Mouse (Mus musculus) midbrain, postnatal 0 days (tissue): ENCODE data around the gene Slc47a1. TPM values are rescaled to one million over a fixed set of nuclear protein-coding genes. Genes with fewer than 3 reads are reported as not detected.

Experiments
- ATAC-seq: fragments of 200-750 bp; cut with Nextera tagmentation; 2 replicates; pipeline ENCODE4 v1.8.0; 2017; ENCODE audit warnings: moderate number of reproducible peaks, mild to moderate bottlenecking, moderate TSS enrichment, moderate library complexity; ENCODE audit not compliant: low FRiP score
- DNase-seq: peaks from one replicate; pipeline ENCODE4 v3.0.0-alpha.2; 2015; ENCODE audit warnings: low spot score
- H3K27ac ChIP-seq: fragments of 300-500 bp; sonication (generic); 2 replicates; pipeline ENCODE4 v1.5.1; 2014; ENCODE audit warnings: low read depth, mild to moderate bottlenecking, low read length, mixed read lengths
- H3K27me3 ChIP-seq: fragments of 300-500 bp; sonication (generic); 2 replicates; pipeline ENCODE4 v1.6.1; 2014; ENCODE audit warnings: low read length, control low read depth, mixed read lengths; ENCODE audit not compliant: insufficient read depth
- H3K36me3 ChIP-seq: fragments of 300-500 bp; sonication (generic); 2 replicates; pipeline ENCODE4 v1.6.1; 2014; ENCODE audit warnings: low read length, control low read depth, mixed read lengths; ENCODE audit not compliant: insufficient read depth
- H3K4me1 ChIP-seq: fragments of 300-500 bp; sonication (generic); 2 replicates; pipeline ENCODE4 v1.6.1; 2014; ENCODE audit warnings: mild to moderate bottlenecking, control low read depth, antibody characterized with exemption, low read length, mixed read lengths; ENCODE audit not compliant: insufficient read depth
- H3K4me2 ChIP-seq: fragments of 300-500 bp; sonication (generic); 2 replicates; pipeline ENCODE4 v1.6.1; 2014; ENCODE audit warnings: low read depth, mild to moderate bottlenecking, low read length, mixed read lengths; ENCODE audit not compliant: poor library complexity, severe bottlenecking
- H3K4me3 ChIP-seq: fragments of 300-500 bp; sonication (generic); 2 replicates; pipeline ENCODE4 v1.5.1; 2014; ENCODE audit warnings: low read depth, mild to moderate bottlenecking, low read length, moderate library complexity
- H3K9ac ChIP-seq: fragments of 300-500 bp; sonication (generic); replicated peaks from 2 replicates; pipeline ENCODE4 v1.6.1; 2014; ENCODE audit warnings: mild to moderate bottlenecking, low read length, moderate library complexity, mixed read lengths; ENCODE audit not compliant: poor library complexity, severe bottlenecking
- H3K9me3 ChIP-seq: fragments of 300-500 bp; sonication (generic); 2 replicates; pipeline ENCODE4 v1.6.1; 2016; ENCODE audit warnings: low read length, control low read depth
- CTCF ChIP-seq: IDR thresholded peaks from 2 replicates; pipeline ENCODE4 v1.5.1; 2016; ENCODE audit warnings: antibody characterized with exemption, mild to moderate bottlenecking
- WGBS: fragments of 180-500 bp; shearing (Covaris S2); extraction: QIAGEN DNeasy Blood & Tissue Kit; methylation state at CpG from one replicate; pipeline ENCODE4 v1.1.7; 2014; 5-methylcytosine and 5-hydroxymethylcytosine counted together
- polyA plus RNA-seq: library from polyadenylated mRNA; unstranded; fragments of >200 nt; fragmentation: Nextera tagmentation; extraction: Ambion mirVana; gene quantifications from 2 replicates; pipeline ENCODE4 v1.2.1, GENCODE M21; 2015
- total RNA-seq: library from RNA; depleted of rRNA; stranded (reverse); fragments of >200 nt; gene quantifications from 2 replicates; pipeline ENCODE4 v1.2.3, GENCODE M21; 2014

The Slc47a1 gene
- total and polyA plus RNA-seq, 2 experiments from 2014 or later, result 2.7 to 4.9 TPM

GRCm38 (mm10) chr11:61341971-61342370, 36.2 kb downstream of the Slc47a1 start:
- no peak overlapping the region for H3K9ac ChIP-seq
- no peak for DNase-seq
- no peaks in the 10 kb centered on the region for H3K9me3 ChIP-seq
- no peak overlapping the region for H3K27ac ChIP-seq
- TF ChIP-seq CTCF, result no peak
- H3K27me3 ChIP-seq, result peaks cover 9% of the 10 kb centered on the region
- peak overlapping the region; percentile 37 for H3K4me3 ChIP-seq
- peak overlapping the region; percentile 61 for H3K4me2 ChIP-seq
- ATAC-seq, result no peak
- peaks cover 5% of the 10 kb centered on the region; the same call in 1 of the 2 replicates for H3K4me1 ChIP-seq
- H3K36me3 ChIP-seq, result no peaks in the 10 kb centered on the region
- 13% methylated on average over 10 of the region's 10 CpGs for WGBS

- no peak overlapping the region for H3K27ac ChIP-seq
- H3K9me3 ChIP-seq, result no peaks in the 10 kb centered on the region
These were observed 36.9 kb downstream of the Slc47a1 start for GRCm38 (mm10) chr11:61341233-61341632.

GRCm38 (mm10) chr11:61340374-61340773, 37.8 kb downstream of the Slc47a1 start:
- 88% methylated on average over 4 of the region's 4 CpGs for WGBS
- no peak overlapping the region for H3K27ac ChIP-seq
- no peak for ATAC-seq

More at GRCm38 (mm10) chr11:61341233-61341632, 36.9 kb downstream of the Slc47a1 start:
- H3K4me3 ChIP-seq, result no peak overlapping the region
- H3K4me1 ChIP-seq, result peaks cover 5% of the 10 kb centered on the region; the same call in 1 of the 2 replicates
- no peak overlapping the region for H3K9ac ChIP-seq
- ATAC-seq (no peak), DNase-seq (no peak)
- H3K27me3 ChIP-seq, result peaks cover 9% of the 10 kb centered on the region
- no peak overlapping the region for H3K4me2 ChIP-seq
- WGBS, result 82% methylated on average over 4 of the region's 4 CpGs
- TF ChIP-seq CTCF, result no peak
- no peaks in the 10 kb centered on the region for H3K36me3 ChIP-seq

GRCm38 (mm10) chr11:61337586-61337985, 40.6 kb downstream of the Slc47a1 start:
- WGBS, result 77% methylated on average over 10 of the region's 10 CpGs

More at GRCm38 (mm10) chr11:61340374-61340773, 37.8 kb downstream of the Slc47a1 start:
- Histone ChIP-seq H3K4me1 (peaks cover 5% of the 10 kb centered on the region; the same call in 1 of the 2 replicates), H3K27me3 (peaks cover 9% of the 10 kb centered on the region), H3K9ac (no peak overlapping the region), H3K4me2 (no peak overlapping the region), H3K4me3 (no peak overlapping the region), H3K36me3 (no peaks in the 10 kb centered on the region), H3K9me3 (no peaks in the 10 kb centered on the region)
- TF ChIP-seq CTCF, result no peak
- DNase-seq, result no peak

GRCm38 (mm10) chr11:61320904-61321687, 57.0 kb downstream of the Slc47a1 start:
- 60% methylated on average over 10 of the region's 10 CpGs for WGBS
- H3K9me3 ChIP-seq, result no peaks in the 10 kb centered on the region
- no peaks in the 10 kb centered on the region for H3K4me1 ChIP-seq
- H3K27ac ChIP-seq, result no peak overlapping the region
- H3K4me3 ChIP-seq, result no peak overlapping the region
- ATAC-seq, result no peak
- no peak for TF ChIP-seq CTCF
- DNase-seq, result no peak
- H3K27me3 ChIP-seq, result no peaks in the 10 kb centered on the region
- H3K4me2 ChIP-seq, result no peak overlapping the region
- no peaks in the 10 kb centered on the region for H3K36me3 ChIP-seq
- no peak overlapping the region for H3K9ac ChIP-seq

More at GRCm38 (mm10) chr11:61337586-61337985, 40.6 kb downstream of the Slc47a1 start:
- Histone ChIP-seq H3K4me1 (peaks cover 2% of the 10 kb centered on the region; the same call in 1 of the 2 replicates), H3K9me3 (no peaks in the 10 kb centered on the region), H3K4me3 (no peak overlapping the region), H3K36me3 (no peaks in the 10 kb centered on the region), H3K27me3 (peaks cover 6% of the 10 kb centered on the region), H3K9ac (no peak overlapping the region), H3K4me2 (no peak overlapping the region), H3K27ac (no peak overlapping the region)
- peak; percentile 36 for TF ChIP-seq CTCF
- no peak for ATAC-seq
- DNase-seq, result no peak

- DNase-seq, result no peak
- WGBS, result 73% methylated on average over 3 of the region's 3 CpGs
- H3K4me2 ChIP-seq, result no peak overlapping the region
- no peaks in the 10 kb centered on the region for H3K36me3 ChIP-seq
- no peak for TF ChIP-seq CTCF
- H3K9me3 ChIP-seq, result no peaks in the 10 kb centered on the region
- no peak overlapping the region for H3K27ac ChIP-seq
- no peak overlapping the region for H3K9ac ChIP-seq
- H3K4me3 ChIP-seq, result no peak overlapping the region
- H3K4me1 ChIP-seq, result no peaks in the 10 kb centered on the region
- H3K27me3 ChIP-seq, result no peaks in the 10 kb centered on the region
- ATAC-seq, result no peak
These were observed 58.1 kb downstream of the Slc47a1 start for GRCm38 (mm10) chr11:61319923-61320567.
